Mouse (Mus musculus) v-Abl transformed pro-B cells (cell line): ENCODE measurements around the gene Bcar3.

Experiments
- in situ Hi-C, 2 experiments: fragments of 400-800 bp; cut with MboI; formaldehyde crosslinking; loops; one replicate each; pipeline ENCODE4 v1.15.1; 2025; ENCODE audit not compliant: unreplicated experiment in 2 of 2

Bcar3 gene

GRCm38 (mm10) chr3:122288613-122289195, 5.2 kb upstream of the Bcar3 start:
- in situ Hi-C loops: loop anchor here (5.0 to 25.0 kb wide), 5 partner anchors 41 to 1224 kb away; partner anchors contain the start of genes 1810037I17Rik (in 1 of the 2), Gclm (in 1 of the 2) and Gm10959 (in 1 of the 2)

GRCm38 (mm10) chr3:122289344-122289743, 4.6 kb upstream of the Bcar3 start:
- in situ Hi-C loops: loop anchor here (5.0 to 25.0 kb wide), 5 partner anchors 42 to 1223 kb away; partner anchors contain the start of genes 1810037I17Rik (in 1 of the 2), Gclm (in 1 of the 2) and Gm10959 (in 1 of the 2)

GRCm38 (mm10) chr3:122290696-122291095, 3.2 kb upstream of the Bcar3 start:
- in situ Hi-C loops: loop anchor here (25.0 kb wide), 4 partner anchors 403 to 1222 kb away; partner anchors contain the start of genes 1810037I17Rik (in 1 of the 2) and Gm10959 (in 1 of the 2)

GRCm38 (mm10) chr3:122291828-122292227, 2.1 kb upstream of the Bcar3 start:
- in situ Hi-C loops: loop anchor here (25.0 kb wide), 4 partner anchors 405 to 1220 kb away; partner anchors contain the start of genes 1810037I17Rik (in 1 of the 2) and Gm10959 (in 1 of the 2)

- in situ Hi-C loops: loop anchor here (25.0 kb wide), 4 partner anchors 405 to 1220 kb away; partner anchors contain the start of genes 1810037I17Rik (in 1 of the 2) and Gm10959 (in 1 of the 2)
Measured at GRCm38 (mm10) chr3:122292300-122293222, 1.4 kb upstream of the Bcar3 start.

GRCm38 (mm10) chr3:122293223-122293953, 548 bp upstream of the Bcar3 start:
- in situ Hi-C loops: loop anchor here (25.0 kb wide), 4 partner anchors 406 to 1219 kb away; partner anchors contain the start of genes 1810037I17Rik (in 1 of the 2) and Gm10959 (in 1 of the 2)

GRCm38 (mm10) chr3:122295511-122295910, 1.6 kb downstream of the Bcar3 start:
- in situ Hi-C loops: loop anchor here (5.0 to 25.0 kb wide), 5 partner anchors 342 to 1217 kb away; partner anchors contain the start of genes 1810037I17Rik (in 1 of the 2) and Gm10959 (in 1 of the 2)

GRCm38 (mm10) chr3:122296979-122297378, 3.0 kb downstream of the Bcar3 start:
- in situ Hi-C loops: loop anchor here (5.0 to 25.0 kb wide), 5 partner anchors 340 to 1215 kb away; partner anchors contain the start of genes 1810037I17Rik (in 1 of the 2) and Gm10959 (in 1 of the 2)

- in situ Hi-C loops: loop anchor here in 1 of 2 experiments (10.0 kb wide), 1 partner anchor 484 kb away; no protein-coding TSS in a partner anchor
Measured at GRCm38 (mm10) chr3:122300983-122301919, 7.3 kb downstream of the Bcar3 start.

GRCm38 (mm10) chr3:122304560-122304959, 10.6 kb downstream of the Bcar3 start:
- in situ Hi-C loops: loop anchor here in 1 of 2 experiments (10.0 kb wide), 1 partner anchor 480 kb away; no protein-coding TSS in a partner anchor

GRCm38 (mm10) chr3:122307894-122308671, 14.1 kb downstream of the Bcar3 start:
- in situ Hi-C loops: loop anchor here in 1 of 2 experiments (10.0 kb wide), 1 partner anchor 477 kb away; no protein-coding TSS in a partner anchor

- in situ Hi-C loops: loop anchor here in 1 of 2 experiments (10.0 kb wide), 1 partner anchor 476 kb away; no protein-coding TSS in a partner anchor
Measured at GRCm38 (mm10) chr3:122308981-122309380, 15.0 kb downstream of the Bcar3 start.

- in situ Hi-C loops: loop anchor here (5.0 kb wide), 3 partner anchors 150 to 325 kb away; no protein-coding TSS in a partner anchor
Measured at GRCm38 (mm10) chr3:122312078-122312477, 18.1 kb downstream of the Bcar3 start.

GRCm38 (mm10) chr3:122312936-122313629, 19.1 kb downstream of the Bcar3 start:
- in situ Hi-C loops: loop anchor here (5.0 kb wide), 3 partner anchors 149 to 324 kb away; no protein-coding TSS in a partner anchor

- in situ Hi-C loops: loop anchor here (5.0 kb wide), 3 partner anchors 148 to 323 kb away; no protein-coding TSS in a partner anchor
Measured at GRCm38 (mm10) chr3:122313936-122314335, 20.0 kb downstream of the Bcar3 start.

- in situ Hi-C loops: no loop called here
Measured at GRCm38 (mm10) chr3:122316621-122317020, 22.7 kb downstream of the Bcar3 start.

- in situ Hi-C loops: no loop called here
Measured at GRCm38 (mm10) chr3:122317339-122317738, 23.4 kb downstream of the Bcar3 start.
